Mouse (Mus musculus): Measurements from ENCODE around the gene Serpinb2. TPM values are rescaled to one million over a fixed set of nuclear protein-coding genes. Genes with fewer than 3 reads are reported as not detected.

Gene Serpinb2
- polyA plus RNA-seq, 1 experiment from 2014 or later = 0.20 TPM

GRCm38 (mm10) chr1:107513530-107513929 lies 2.3 kb downstream of the Serpinb2 start:
- Histone ChIP-seq H3K9me3 (ENCODE audit: control insufficient read depth, low read length) (no peaks in the 10 kb centered on the region), H3K27me3 (replicated peaks; ENCODE audit: control insufficient read depth, insufficient read depth, low read length) (no peaks in the 10 kb centered on the region), H3K4me1 (replicated peaks; ENCODE audit: control insufficient read depth, insufficient read depth, low read length) (no peaks in the 10 kb centered on the region), H3K36me3 (ENCODE audit: control insufficient read depth, insufficient read depth) (no peaks in the 10 kb centered on the region), H3K4me2 (ENCODE audit: low read length) (no peak overlapping the region), H3K4me3 (replicated peaks; ENCODE audit: low read length) (no peak overlapping the region), H3K27ac (ENCODE audit: low read length) (no peak overlapping the region), H3K9ac (replicated peaks; ENCODE audit: low read depth, low read length) (no peak overlapping the region)
- no peak for ATAC-seq
- WGBS = 88% methylated on average over 1 of the region's 1 CpGs

- no peaks in the 10 kb centered on the region for H3K36me3 ChIP-seq (ENCODE audit: control insufficient read depth, insufficient read depth)
- no peak overlapping the region for H3K4me3 ChIP-seq (replicated peaks; ENCODE audit: low read length)
- H3K4me1 ChIP-seq (replicated peaks; ENCODE audit: control insufficient read depth, insufficient read depth, low read length) = no peaks in the 10 kb centered on the region
- no peaks in the 10 kb centered on the region for H3K27me3 ChIP-seq (replicated peaks; ENCODE audit: control insufficient read depth, insufficient read depth, low read length)
- H3K27ac ChIP-seq (ENCODE audit: low read length) = no peak overlapping the region
- 75% methylated on average over 2 of the region's 2 CpGs for WGBS
- no peaks in the 10 kb centered on the region for H3K9me3 ChIP-seq (ENCODE audit: control insufficient read depth, low read length)
- H3K9ac ChIP-seq (replicated peaks; ENCODE audit: low read depth, low read length) = no peak overlapping the region
- no peak overlapping the region for H3K4me2 ChIP-seq (ENCODE audit: low read length)
- ATAC-seq = no peak
Observed at GRCm38 (mm10) chr1:107515839-107516498, 4.7 kb downstream of the Serpinb2 start.

GRCm38 (mm10) chr1:107525592-107525991 lies 14.4 kb downstream of the Serpinb2 start:
- no peaks in the 10 kb centered on the region for H3K4me1 ChIP-seq (replicated peaks; ENCODE audit: control insufficient read depth, insufficient read depth, low read length)
- H3K4me3 ChIP-seq (replicated peaks; ENCODE audit: low read length) = no peak overlapping the region
- no peak for ATAC-seq
- no peak overlapping the region for H3K9ac ChIP-seq (replicated peaks; ENCODE audit: low read depth, low read length)
- no peak overlapping the region for H3K27ac ChIP-seq (ENCODE audit: low read length)
- H3K36me3 ChIP-seq (ENCODE audit: control insufficient read depth, insufficient read depth) = no peaks in the 10 kb centered on the region
- no peaks in the 10 kb centered on the region for H3K27me3 ChIP-seq (replicated peaks; ENCODE audit: control insufficient read depth, insufficient read depth, low read length)
- no peaks in the 10 kb centered on the region for H3K9me3 ChIP-seq (ENCODE audit: control insufficient read depth, low read length)
- WGBS = 77% methylated on average over 4 of the region's 4 CpGs
- H3K4me2 ChIP-seq (ENCODE audit: low read length) = no peak overlapping the region

- no peaks in the 10 kb centered on the region for H3K4me1 ChIP-seq (replicated peaks; ENCODE audit: control insufficient read depth, insufficient read depth, low read length)
- no peaks in the 10 kb centered on the region for H3K9me3 ChIP-seq (ENCODE audit: control insufficient read depth, low read length)
- 83% methylated on average over 3 of the region's 3 CpGs for WGBS
- no peak overlapping the region for H3K9ac ChIP-seq (replicated peaks; ENCODE audit: low read depth, low read length)
- no peak overlapping the region for H3K4me3 ChIP-seq (replicated peaks; ENCODE audit: low read length)
- ATAC-seq = no peak
- H3K4me2 ChIP-seq (ENCODE audit: low read length) = no peak overlapping the region
- no peaks in the 10 kb centered on the region for H3K36me3 ChIP-seq (ENCODE audit: control insufficient read depth, insufficient read depth)
- no peak overlapping the region for H3K27ac ChIP-seq (ENCODE audit: low read length)
- no peaks in the 10 kb centered on the region for H3K27me3 ChIP-seq (replicated peaks; ENCODE audit: control insufficient read depth, insufficient read depth, low read length)
Observed at GRCm38 (mm10) chr1:107528325-107529078, 17.3 kb downstream of the Serpinb2 start.

- H3K27me3 ChIP-seq (replicated peaks; ENCODE audit: control insufficient read depth, insufficient read depth, low read length) = no peaks in the 10 kb centered on the region
- H3K9me3 ChIP-seq (ENCODE audit: control insufficient read depth, low read length) = no peaks in the 10 kb centered on the region
- H3K4me3 ChIP-seq (replicated peaks; ENCODE audit: low read length) = no peak overlapping the region
- 66% methylated on average over 5 of the region's 5 CpGs for WGBS
- H3K27ac ChIP-seq (ENCODE audit: low read length) = no peak overlapping the region
- no peaks in the 10 kb centered on the region for H3K36me3 ChIP-seq (ENCODE audit: control insufficient read depth, insufficient read depth)
- ATAC-seq = no peak
- H3K9ac ChIP-seq (replicated peaks; ENCODE audit: low read depth, low read length) = no peak overlapping the region
- H3K4me1 ChIP-seq (replicated peaks; ENCODE audit: control insufficient read depth, insufficient read depth, low read length) = no peaks in the 10 kb centered on the region
- H3K4me2 ChIP-seq (ENCODE audit: low read length) = no peak overlapping the region
Observed at GRCm38 (mm10) chr1:107529365-107530052, 18.3 kb downstream of the Serpinb2 start.

GRCm38 (mm10) chr1:107533736-107534135 lies 22.5 kb downstream of the Serpinb2 start:
- H3K4me3 ChIP-seq (replicated peaks; ENCODE audit: low read length) = no peak overlapping the region
- H3K4me1 ChIP-seq (replicated peaks; ENCODE audit: control insufficient read depth, insufficient read depth, low read length) = no peaks in the 10 kb centered on the region
- no peak overlapping the region for H3K27ac ChIP-seq (ENCODE audit: low read length)
- no peaks in the 10 kb centered on the region for H3K9me3 ChIP-seq (ENCODE audit: control insufficient read depth, low read length)
- no peak overlapping the region for H3K4me2 ChIP-seq (ENCODE audit: low read length)
- H3K27me3 ChIP-seq (replicated peaks; ENCODE audit: control insufficient read depth, insufficient read depth, low read length) = no peaks in the 10 kb centered on the region
- 87% methylated on average over 3 of the region's 3 CpGs for WGBS
- ATAC-seq = no peak
- no peak overlapping the region for H3K9ac ChIP-seq (replicated peaks; ENCODE audit: low read depth, low read length)
- H3K36me3 ChIP-seq (ENCODE audit: control insufficient read depth, insufficient read depth) = no peaks in the 10 kb centered on the region

- 76% methylated on average over 1 of the region's 1 CpGs for WGBS
- no peak for ATAC-seq
- H3K27me3 ChIP-seq (replicated peaks; ENCODE audit: control insufficient read depth, insufficient read depth, low read length) = no peaks in the 10 kb centered on the region
Observed at GRCm38 (mm10) chr1:107537435-107537834, 26.2 kb downstream of the Serpinb2 start.

GRCm38 (mm10) chr1:107559494-107559893 lies 48.3 kb downstream of the Serpinb2 start:
- no peak overlapping the region for H3K27ac ChIP-seq (ENCODE audit: low read length)
- H3K4me2 ChIP-seq (ENCODE audit: low read length) = no peak overlapping the region
- whole genome bisulfite sequencing = 90% methylated on average over 3 of the region's 3 CpGs
- no peaks in the 10 kb centered on the region for H3K27me3 ChIP-seq (replicated peaks; ENCODE audit: control insufficient read depth, insufficient read depth, low read length)
- no peak overlapping the region for H3K4me3 ChIP-seq (replicated peaks; ENCODE audit: low read length)
- no peaks in the 10 kb centered on the region for H3K9me3 ChIP-seq (ENCODE audit: control insufficient read depth, low read length)
- H3K9ac ChIP-seq (replicated peaks; ENCODE audit: low read depth, low read length) = no peak overlapping the region
- ATAC-seq = no peak
- H3K36me3 ChIP-seq (ENCODE audit: control insufficient read depth, insufficient read depth) = no peaks in the 10 kb centered on the region
- H3K4me1 ChIP-seq (replicated peaks; ENCODE audit: control insufficient read depth, insufficient read depth, low read length) = no peaks in the 10 kb centered on the region

More at GRCm38 (mm10) chr1:107537435-107537834, 26.2 kb downstream of the Serpinb2 start:
- H3K36me3 ChIP-seq (ENCODE audit: control insufficient read depth, insufficient read depth) = no peaks in the 10 kb centered on the region
- H3K9me3 ChIP-seq (ENCODE audit: control insufficient read depth, low read length) = no peaks in the 10 kb centered on the region
- H3K4me1 ChIP-seq (replicated peaks; ENCODE audit: control insufficient read depth, insufficient read depth, low read length) = no peaks in the 10 kb centered on the region
- H3K27ac ChIP-seq (ENCODE audit: low read length) = no peak overlapping the region
- no peak overlapping the region for H3K9ac ChIP-seq (replicated peaks; ENCODE audit: low read depth, low read length)
- H3K4me3 ChIP-seq (replicated peaks; ENCODE audit: low read length) = no peak overlapping the region
- no peak overlapping the region for H3K4me2 ChIP-seq (ENCODE audit: low read length)

GRCm38 (mm10) chr1:107562110-107562509 lies 50.9 kb downstream of the Serpinb2 start:
- H3K9ac ChIP-seq (replicated peaks; ENCODE audit: low read depth, low read length) = no peak overlapping the region
- no peak overlapping the region for H3K4me2 ChIP-seq (ENCODE audit: low read length)
- no peaks in the 10 kb centered on the region for H3K9me3 ChIP-seq (ENCODE audit: control insufficient read depth, low read length)
- 80% methylated on average over 1 of the region's 1 CpGs for WGBS
- H3K4me3 ChIP-seq (replicated peaks; ENCODE audit: low read length) = no peak overlapping the region
- no peak for ATAC-seq
- H3K27me3 ChIP-seq (replicated peaks; ENCODE audit: control insufficient read depth, insufficient read depth, low read length) = no peaks in the 10 kb centered on the region
- no peaks in the 10 kb centered on the region for H3K4me1 ChIP-seq (replicated peaks; ENCODE audit: control insufficient read depth, insufficient read depth, low read length)
- no peak overlapping the region for H3K27ac ChIP-seq (ENCODE audit: low read length)
- H3K36me3 ChIP-seq (ENCODE audit: control insufficient read depth, insufficient read depth) = no peaks in the 10 kb centered on the region
